Mouse (Mus musculus): Measurements from ENCODE around the gene Wnt9a. TPM values are rescaled to one million over a fixed set of nuclear protein-coding genes. Genes with fewer than 3 reads are reported as not detected.
A peak's percentile ranks its signal among the peaks of the same experiment; 100 is the strongest.

The Wnt9a gene
- total and polyA plus RNA-seq, 2 experiments from 2014 or later = 2.3 to 5.6 TPM

DNA sequence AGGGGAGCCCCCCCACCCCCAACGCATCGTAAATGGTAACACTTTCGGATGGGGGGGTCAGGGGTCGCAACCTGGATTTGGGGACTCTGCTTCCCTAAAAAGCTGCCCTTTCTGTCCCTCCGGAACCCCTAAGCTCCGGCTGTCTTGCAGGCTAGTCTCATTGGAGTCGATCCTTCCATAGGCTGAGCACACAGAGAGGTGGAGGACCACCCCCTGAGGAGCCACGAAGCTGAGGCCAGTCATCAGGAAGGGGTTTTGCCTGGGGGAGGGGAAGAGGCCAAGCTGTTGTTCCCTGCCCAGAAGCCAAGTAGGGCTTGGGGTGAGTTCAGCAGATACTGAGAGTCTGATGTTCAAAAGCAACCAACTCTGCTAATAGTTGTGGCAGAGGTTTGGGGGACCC is 42.1 kb upstream of the Wnt9a start:
- 9% methylated on average over 8 of the region's 8 CpGs for WGBS
- Histone ChIP-seq H3K27ac (ENCODE audit: low read depth, low read length) (no peak overlapping the region), H3K9me3 (ENCODE audit: low read length) (no peaks in the 10 kb centered on the region), H3K9ac (replicated peaks; ENCODE audit: low read length, poor library complexity, severe bottlenecking) (peak overlapping the region; percentile 69), H3K36me3 (ENCODE audit: insufficient read depth, low read length) (no peaks in the 10 kb centered on the region), H3K4me3 (ENCODE audit: low read depth, low read length) (peak overlapping the region; percentile 50), H3K4me1 (ENCODE audit: insufficient read depth, low read length) (0 out of 2 replicates have a peak, but pooled peaks cover 3% of the 10 kb centered on the region), H3K27me3 (ENCODE audit: insufficient read depth, low read length) (peaks cover 20% of the 10 kb centered on the region; the same call in 1 of the 2 replicates), H3K4me2 (ENCODE audit: low read depth, low read length, poor library complexity, severe bottlenecking) (peak overlapping the region; percentile 73)
- ATAC-seq (ENCODE audit: low FRiP score) (no peak), DNase-seq (ENCODE audit: low spot score) (peak; percentile 16)
- TF ChIP-seq CTCF (IDR thresholded peaks at IDR 0.05) = no peak

DNA sequence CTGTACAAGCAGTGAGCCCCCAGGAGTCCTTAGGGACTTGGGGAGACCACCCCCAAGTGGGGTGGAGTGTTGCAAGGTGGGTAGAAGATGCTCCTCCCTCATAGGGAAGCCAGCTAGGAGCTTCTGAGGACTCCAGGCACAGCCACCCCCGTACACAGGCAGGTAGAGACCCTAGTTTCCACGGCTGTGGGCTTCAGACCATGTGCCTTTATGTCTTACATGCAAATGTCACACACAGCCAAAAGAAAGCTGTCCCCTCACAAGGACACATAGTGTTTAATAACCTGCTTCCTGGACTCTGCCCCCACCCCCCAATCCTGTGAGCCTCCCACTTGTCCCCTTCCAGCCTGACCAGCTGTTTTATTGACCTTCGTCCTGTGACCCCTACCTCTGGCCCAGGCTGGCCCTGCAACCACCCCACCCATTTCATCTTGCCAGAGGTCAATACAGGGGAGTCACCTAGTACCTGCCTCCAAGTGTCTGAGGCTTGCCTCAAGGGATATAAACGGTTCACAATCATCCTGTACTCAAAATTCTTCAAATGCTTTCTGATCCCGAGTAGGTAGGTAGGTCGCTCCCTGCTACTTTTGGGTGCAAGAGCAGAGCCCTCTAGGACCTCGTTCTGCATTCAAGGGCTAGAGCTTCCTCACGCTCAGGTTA is 41.4 kb upstream of the Wnt9a start:
- Histone ChIP-seq H3K27ac (ENCODE audit: low read depth, low read length) (no peak overlapping the region), H3K9ac (replicated peaks; ENCODE audit: low read length, poor library complexity, severe bottlenecking) (no peak overlapping the region), H3K4me3 (ENCODE audit: low read depth, low read length) (no peak overlapping the region), H3K4me2 (ENCODE audit: low read depth, low read length, poor library complexity, severe bottlenecking) (no peak overlapping the region), H3K36me3 (ENCODE audit: insufficient read depth, low read length) (no peaks in the 10 kb centered on the region), H3K4me1 (ENCODE audit: insufficient read depth, low read length) (0 out of 2 replicates have a peak, but pooled peaks cover 3% of the 10 kb centered on the region), H3K27me3 (ENCODE audit: insufficient read depth, low read length) (peaks cover 20% of the 10 kb centered on the region; the same call in 1 of the 2 replicates), H3K9me3 (ENCODE audit: low read length) (no peaks in the 10 kb centered on the region)
- DNase-seq (ENCODE audit: low spot score) = no peak
- WGBS = 44% methylated on average over 8 of the region's 8 CpGs
- no peak for ATAC-seq (ENCODE audit: low FRiP score)
- TF ChIP-seq CTCF (IDR thresholded peaks at IDR 0.05) = no peak

DNA sequence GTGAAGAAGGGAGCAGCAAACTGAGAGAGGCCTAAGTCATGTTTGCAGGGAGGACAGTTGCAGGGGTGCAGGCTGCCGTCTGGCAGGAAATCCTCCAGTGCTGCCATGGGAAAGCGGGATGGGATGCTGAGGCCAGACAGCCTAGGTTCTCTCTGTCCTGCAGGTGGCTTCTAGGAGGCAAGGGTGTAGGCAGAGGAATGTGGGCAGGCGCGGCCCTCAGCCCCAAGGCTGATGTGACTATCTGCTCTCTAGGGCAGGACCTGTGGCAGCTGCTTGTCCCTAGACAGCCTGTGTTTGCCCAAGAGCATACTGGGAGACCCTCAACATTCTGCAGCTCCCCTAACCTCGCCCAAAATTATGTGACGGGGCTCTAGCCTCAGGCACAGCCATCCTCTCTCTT is 40.0 kb upstream of the Wnt9a start:
- Histone ChIP-seq H3K9ac (replicated peaks; ENCODE audit: low read length, poor library complexity, severe bottlenecking) (no peak overlapping the region), H3K36me3 (ENCODE audit: insufficient read depth, low read length) (no peaks in the 10 kb centered on the region), H3K4me1 (ENCODE audit: insufficient read depth, low read length) (0 out of 2 replicates have a peak, but pooled peaks cover 3% of the 10 kb centered on the region), H3K27ac (ENCODE audit: low read depth, low read length) (no peak overlapping the region), H3K27me3 (ENCODE audit: insufficient read depth, low read length) (peaks cover 16% of the 10 kb centered on the region; the same call in 1 of the 2 replicates), H3K4me3 (ENCODE audit: low read depth, low read length) (no peak overlapping the region), H3K4me2 (ENCODE audit: low read depth, low read length, poor library complexity, severe bottlenecking) (no peak overlapping the region), H3K9me3 (ENCODE audit: low read length) (no peaks in the 10 kb centered on the region)
- TF ChIP-seq CTCF (IDR thresholded peaks at IDR 0.05) = no peak
- WGBS = 32% methylated on average over 6 of the region's 6 CpGs
- DNase-seq (ENCODE audit: low spot score) (no peak), ATAC-seq (ENCODE audit: low FRiP score) (no peak)

DNA sequence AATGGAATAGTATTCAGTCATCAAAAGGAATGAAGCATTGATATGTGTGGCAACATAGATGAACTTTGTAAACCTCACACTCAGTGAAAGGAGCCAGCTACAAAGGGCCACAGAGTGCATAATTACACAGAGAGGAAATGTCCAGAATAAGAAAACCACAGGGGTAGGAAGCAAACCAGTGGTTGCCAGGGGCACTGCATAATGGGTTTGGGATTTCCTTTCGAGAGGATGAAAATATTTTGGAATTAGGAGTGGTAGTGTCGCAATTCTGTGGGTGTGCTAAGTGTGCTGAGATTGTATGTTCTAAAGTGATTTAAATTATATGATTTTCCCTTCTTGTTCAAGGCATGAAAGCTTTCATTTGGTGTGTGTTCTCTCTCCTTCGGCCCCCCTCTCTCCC is 32.5 kb upstream of the Wnt9a start:
- Histone ChIP-seq H3K9me3 (ENCODE audit: low read length) (no peaks in the 10 kb centered on the region), H3K27me3 (ENCODE audit: insufficient read depth, low read length) (no peaks in the 10 kb centered on the region), H3K4me1 (ENCODE audit: insufficient read depth, low read length) (no peaks in the 10 kb centered on the region), H3K27ac (ENCODE audit: low read depth, low read length) (no peak overlapping the region), H3K36me3 (ENCODE audit: insufficient read depth, low read length) (no peaks in the 10 kb centered on the region), H3K4me3 (ENCODE audit: low read depth, low read length) (no peak overlapping the region), H3K9ac (replicated peaks; ENCODE audit: low read length, poor library complexity, severe bottlenecking) (no peak overlapping the region), H3K4me2 (ENCODE audit: low read depth, low read length, poor library complexity, severe bottlenecking) (no peak overlapping the region)
- ATAC-seq (ENCODE audit: low FRiP score) (no peak), DNase-seq (ENCODE audit: low spot score) (no peak)
- TF ChIP-seq CTCF (IDR thresholded peaks at IDR 0.05) = no peak
- WGBS = 64% methylated on average over 3 of the region's 3 CpGs

DNA sequence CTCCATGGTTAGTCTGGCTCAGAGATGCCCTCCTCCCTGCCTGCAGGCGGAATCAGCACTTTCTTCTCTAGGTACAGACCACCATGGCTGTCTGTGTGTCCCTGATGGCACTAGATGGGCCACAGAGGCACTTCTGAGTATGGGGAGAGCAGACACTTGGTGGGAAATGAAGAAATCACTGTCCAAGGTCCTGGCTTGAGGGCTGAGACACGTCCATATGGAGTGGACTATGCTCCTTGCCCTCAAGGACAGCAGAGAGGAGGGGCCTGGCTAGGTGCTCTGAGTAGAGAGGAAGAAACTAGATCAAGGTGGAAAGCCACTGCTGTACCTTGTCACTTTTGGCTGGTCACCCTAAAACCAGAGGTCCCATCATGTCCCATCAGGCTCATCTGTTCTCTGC is 29.9 kb upstream of the Wnt9a start:
- ATAC-seq (ENCODE audit: low FRiP score) (no peak), DNase-seq (ENCODE audit: low spot score) (no peak)
- no peak for TF ChIP-seq CTCF (IDR thresholded peaks at IDR 0.05)
- Histone ChIP-seq H3K4me2 (ENCODE audit: low read depth, low read length, poor library complexity, severe bottlenecking) (no peak overlapping the region), H3K27ac (ENCODE audit: low read depth, low read length) (no peak overlapping the region), H3K4me3 (ENCODE audit: low read depth, low read length) (no peak overlapping the region), H3K36me3 (ENCODE audit: insufficient read depth, low read length) (no peaks in the 10 kb centered on the region), H3K4me1 (ENCODE audit: insufficient read depth, low read length) (no peaks in the 10 kb centered on the region), H3K9ac (replicated peaks; ENCODE audit: low read length, poor library complexity, severe bottlenecking) (no peak overlapping the region), H3K27me3 (ENCODE audit: insufficient read depth, low read length) (no peaks in the 10 kb centered on the region), H3K9me3 (ENCODE audit: low read length) (no peaks in the 10 kb centered on the region)
- 51% methylated on average over 2 of the region's 2 CpGs for WGBS

DNA sequence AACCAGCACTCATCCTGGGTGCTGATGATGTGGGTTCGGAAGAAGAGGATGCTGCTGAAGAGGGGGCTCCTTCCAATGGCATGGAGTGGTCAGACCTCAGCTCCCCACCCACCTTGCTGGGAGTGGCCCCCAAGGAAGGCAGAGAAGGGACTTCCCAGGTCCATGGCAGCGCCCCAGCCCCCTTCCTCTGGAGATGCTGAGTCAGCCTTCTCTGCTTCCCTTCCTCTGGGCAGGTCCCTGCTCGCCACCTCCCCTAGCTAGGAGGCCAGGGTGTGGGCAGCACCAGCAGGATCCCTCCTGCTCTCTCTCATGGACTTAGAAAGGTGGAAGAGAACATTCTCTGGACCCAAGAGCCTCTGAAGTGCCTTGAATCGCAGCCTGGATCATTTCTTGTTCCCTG is 28.7 kb upstream of the Wnt9a start:
- no peaks in the 10 kb centered on the region for H3K9me3 ChIP-seq (ENCODE audit: low read length)
- DNase-seq (ENCODE audit: low spot score) = no peak
- H3K4me3 ChIP-seq (ENCODE audit: low read depth, low read length) = no peak overlapping the region

More for the DNA sequence above, 28.7 kb upstream of the Wnt9a start:
- Histone ChIP-seq H3K36me3 (ENCODE audit: insufficient read depth, low read length) (no peaks in the 10 kb centered on the region), H3K27ac (ENCODE audit: low read depth, low read length) (no peak overlapping the region), H3K27me3 (ENCODE audit: insufficient read depth, low read length) (no peaks in the 10 kb centered on the region), H3K4me1 (ENCODE audit: insufficient read depth, low read length) (no peaks in the 10 kb centered on the region), H3K9ac (replicated peaks; ENCODE audit: low read length, poor library complexity, severe bottlenecking) (no peak overlapping the region), H3K4me2 (ENCODE audit: low read depth, low read length, poor library complexity, severe bottlenecking) (no peak overlapping the region)
- ATAC-seq (ENCODE audit: low FRiP score) = no peak
- WGBS = 78% methylated on average over 3 of the region's 4 CpGs
- no peak for TF ChIP-seq CTCF (IDR thresholded peaks at IDR 0.05)

Measured in midbrain, postnatal 0 days (tissue).